Mouse (Mus musculus): ENCODE results near the gene Krt26.

GRCm38 (mm10) chr11:99361423-99361822 is 23.7 kb upstream of the Krt26 start:
- TF ChIP-seq POLR2A (IDR thresholded peaks at IDR 0.05; ENCODE audit: control insufficient read depth, low read depth, low read length) (no peak), CTCF (IDR thresholded peaks at IDR 0.05; ENCODE audit: control insufficient read depth, insufficient read depth, insufficient replicate concordance, low read depth, low read length) (no peak)
